Mouse (Mus musculus) stomach, postnatal 0 days (tissue): ENCODE measurements around the gene Aktip.

Source experiments
- CTCF ChIP-seq: IDR thresholded peaks from 2 replicates; pipeline ENCODE4 v1.5.1; 2016; ENCODE audit warnings: antibody characterized with exemption, low read depth, mild to moderate bottlenecking, moderate library complexity
- EP300 ChIP-seq: optimal IDR thresholded peaks from 2 replicates; pipeline ENCODE3; 2016; ENCODE audit warnings: antibody characterized with exemption

DNA sequence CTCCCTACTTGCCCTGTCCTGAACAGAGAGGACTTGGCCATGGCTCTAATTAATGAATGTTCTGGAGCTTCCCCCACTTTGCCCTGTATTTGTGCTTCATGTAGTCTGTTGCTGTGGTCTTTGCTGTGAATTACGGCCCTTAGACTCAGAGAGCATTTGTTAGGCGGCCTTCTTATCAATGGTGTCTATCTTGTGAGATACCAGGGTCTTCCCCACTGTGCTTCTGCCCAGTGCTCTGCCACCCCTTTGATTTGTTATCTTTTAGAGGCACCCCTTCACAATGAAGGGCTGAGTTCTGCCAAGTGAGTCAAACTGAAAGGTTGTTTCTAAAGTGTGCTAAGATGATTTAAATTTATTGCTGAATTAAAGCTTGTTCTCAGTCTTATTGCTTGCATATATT, 7.9 kb upstream of the Aktip start:
- TF ChIP-seq CTCF (no peak), EP300 (no peak)
